Mouse (Mus musculus): ENCODE results near the gene Sh2d3c. TPM values are rescaled to one million over a fixed set of nuclear protein-coding genes. Genes with fewer than 3 reads are reported as not detected.

Gene Sh2d3c
- polyA plus RNA-seq, 1 experiment = 13.4 TPM

DNA sequence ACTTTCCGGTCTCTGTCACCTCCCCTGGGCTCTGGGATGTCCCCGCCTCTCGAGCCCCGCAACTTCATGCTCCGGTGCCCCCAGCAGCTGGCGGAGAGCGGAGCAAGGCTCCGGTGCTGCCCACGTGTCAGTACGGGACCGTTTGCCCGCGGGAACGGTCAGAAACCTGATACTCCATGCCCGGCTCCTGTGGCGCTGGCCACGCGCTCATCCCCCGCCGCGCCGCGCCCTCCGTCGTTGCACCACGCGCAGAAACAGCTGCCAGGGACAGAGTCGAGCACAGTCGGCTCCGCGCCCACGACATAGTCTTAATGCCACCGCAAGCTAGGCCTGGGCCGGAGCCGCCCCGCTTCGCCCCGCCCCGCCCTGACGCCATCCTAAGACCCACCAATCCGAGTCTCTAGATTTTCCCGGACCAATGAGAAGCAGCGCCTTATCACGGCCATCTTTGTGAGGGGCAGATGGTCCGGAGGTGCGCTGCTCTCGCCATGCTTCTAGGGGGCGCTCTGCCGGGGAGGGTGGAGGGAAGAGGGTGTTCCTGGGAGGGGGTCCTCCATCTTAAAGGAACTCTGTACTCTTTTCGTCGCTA is 26.9 kb upstream of the Sh2d3c start:
- Histone ChIP-seq H3K4me3 (replicated peaks) (peak overlapping the region; percentile 96), H3K9me3 (no peaks in the 10 kb centered on the region), H3K36me3 (replicated peaks; ENCODE audit: low read length) (peaks cover 16% of the 10 kb centered on the region), H3K27me3 (replicated peaks) (no peaks in the 10 kb centered on the region), H3K4me1 (peaks cover 46% of the 10 kb centered on the region)
- TF ChIP-seq FLI1 (IDR thresholded peaks at IDR 0.05; ENCODE audit: low read length) = no peak
- TF ChIP-seq GATA1 (IDR thresholded peaks at IDR 0.05; ENCODE audit: borderline replicate concordance, low read length) = peak; percentile 100

DNA sequence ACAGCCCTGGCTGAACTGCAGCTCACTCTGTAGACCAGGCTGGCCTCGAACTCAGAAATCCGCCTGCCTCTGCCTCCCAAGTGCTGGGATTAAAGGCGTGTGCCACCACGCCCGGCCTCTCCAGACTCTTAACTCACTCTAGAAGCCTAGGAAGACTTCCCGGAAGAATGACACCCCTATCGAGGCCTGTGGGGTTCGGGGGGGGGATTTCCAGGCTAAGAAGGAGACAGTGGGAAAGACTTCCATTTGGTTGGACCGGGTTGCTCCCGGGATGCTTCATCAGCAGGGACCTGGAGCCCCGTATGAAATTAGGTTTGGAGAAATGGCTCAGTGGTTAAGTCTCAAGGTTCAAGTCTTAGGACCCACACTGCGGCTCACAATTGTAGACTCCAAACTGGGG is 26.2 kb upstream of the Sh2d3c start:
- peaks cover 16% of the 10 kb centered on the region for H3K36me3 ChIP-seq (replicated peaks; ENCODE audit: low read length)
- H3K9me3 ChIP-seq = no peaks in the 10 kb centered on the region
- H3K4me3 ChIP-seq (replicated peaks) = peak overlapping the region; percentile 96
- no peaks in the 10 kb centered on the region for H3K27me3 ChIP-seq (replicated peaks)
- H3K4me1 ChIP-seq = peaks cover 41% of the 10 kb centered on the region
- no peak for TF ChIP-seq GATA1 (IDR thresholded peaks at IDR 0.05; ENCODE audit: borderline replicate concordance, low read length)
- TF ChIP-seq FLI1 (IDR thresholded peaks at IDR 0.05; ENCODE audit: low read length) = no peak

DNA sequence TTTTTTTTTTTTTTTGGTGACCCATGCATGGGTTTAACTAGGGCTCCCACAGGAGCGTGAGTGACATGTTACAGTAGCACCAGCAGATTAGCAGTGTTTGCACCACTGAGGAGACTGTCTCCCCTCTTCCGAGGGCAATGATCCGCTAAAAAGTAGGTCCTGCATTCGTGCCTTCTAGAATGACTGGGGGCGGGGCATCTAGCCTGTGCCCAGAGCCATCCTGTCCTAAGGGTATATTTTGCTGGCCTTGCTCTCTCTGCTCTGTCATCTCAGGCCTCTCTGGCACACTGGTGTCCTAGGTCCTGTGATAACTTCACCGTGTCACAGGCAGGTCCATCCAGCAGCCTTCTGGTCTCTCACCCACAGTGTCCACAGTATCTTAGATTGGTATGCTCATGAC is 21.2 kb upstream of the Sh2d3c start:
- TF ChIP-seq FLI1 (IDR thresholded peaks at IDR 0.05; ENCODE audit: low read length) (no peak), GATA1 (IDR thresholded peaks at IDR 0.05; ENCODE audit: borderline replicate concordance, low read length) (no peak)
- Histone ChIP-seq H3K4me3 (replicated peaks) (no peak overlapping the region), H3K4me1 (peaks cover 9% of the 10 kb centered on the region), H3K9me3 (no peaks in the 10 kb centered on the region), H3K27me3 (replicated peaks) (no peaks in the 10 kb centered on the region), H3K36me3 (replicated peaks; ENCODE audit: low read length) (peaks cover 45% of the 10 kb centered on the region)

DNA sequence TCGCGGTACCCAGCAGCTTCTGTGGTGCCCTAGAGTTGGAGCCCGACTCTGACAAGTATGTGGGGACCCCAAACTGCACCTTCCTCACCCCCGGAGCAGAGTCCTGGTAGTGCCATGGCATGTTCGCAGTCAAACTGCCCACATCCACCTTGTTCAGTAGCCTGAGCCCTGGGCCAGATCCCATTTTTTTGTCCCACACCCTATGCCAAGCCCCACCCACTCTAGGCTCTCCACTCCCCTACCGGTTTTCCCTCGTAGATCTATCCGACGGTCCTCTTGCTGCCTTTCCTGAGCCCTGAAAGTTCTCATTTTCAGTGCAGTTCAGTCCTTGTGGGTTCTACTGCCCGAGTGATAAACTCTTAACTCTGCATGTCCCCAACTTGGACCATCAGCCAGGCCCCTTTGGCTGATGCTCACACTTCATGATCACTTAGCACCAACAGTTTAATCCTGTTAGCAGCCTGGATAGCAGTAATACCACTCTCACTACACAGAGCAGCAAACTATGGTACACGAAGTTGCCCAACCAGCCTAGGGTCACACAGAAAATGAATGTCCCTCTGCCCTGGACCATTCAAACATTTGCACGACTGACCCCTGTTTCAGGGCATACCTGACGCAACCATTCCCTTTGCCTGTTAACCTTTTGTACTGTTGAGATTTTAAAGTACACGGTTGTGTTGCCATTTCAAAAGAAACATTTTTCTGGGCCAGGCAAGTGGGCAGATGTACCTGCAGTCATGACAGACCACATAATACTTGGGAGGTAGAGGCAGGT is 19.7 kb upstream of the Sh2d3c start:
- H3K9me3 ChIP-seq = no peaks in the 10 kb centered on the region
- H3K4me3 ChIP-seq (replicated peaks) = no peak overlapping the region
- H3K4me1 ChIP-seq = peaks cover 17% of the 10 kb centered on the region
- peaks cover 59% of the 10 kb centered on the region for H3K36me3 ChIP-seq (replicated peaks; ENCODE audit: low read length)
- H3K27me3 ChIP-seq (replicated peaks) = no peaks in the 10 kb centered on the region
- no peak for TF ChIP-seq GATA1 (IDR thresholded peaks at IDR 0.05; ENCODE audit: borderline replicate concordance, low read length)
- TF ChIP-seq FLI1 (IDR thresholded peaks at IDR 0.05; ENCODE audit: low read length) = no peak

DNA sequence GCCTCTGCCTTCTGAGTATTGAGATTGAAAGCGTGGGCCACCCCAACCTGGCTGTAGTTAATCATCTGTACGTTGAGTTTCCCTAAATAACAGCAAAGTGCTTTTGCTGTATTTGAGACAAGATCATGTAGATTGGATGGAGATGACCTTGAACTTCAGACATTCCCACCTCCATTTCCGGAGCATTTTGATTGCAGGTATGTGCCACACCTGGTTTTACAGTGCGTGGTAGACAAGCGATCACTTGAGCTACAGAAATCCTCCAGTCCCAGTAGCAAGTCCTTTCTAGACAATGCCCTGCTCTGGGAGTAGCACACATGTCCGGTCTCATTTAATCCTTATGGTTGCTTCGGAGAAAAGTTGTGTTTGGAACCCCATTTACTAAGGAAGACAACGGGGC is 17.8 kb upstream of the Sh2d3c start:
- Histone ChIP-seq H3K27me3 (replicated peaks) (no peaks in the 10 kb centered on the region), H3K36me3 (replicated peaks; ENCODE audit: low read length) (peaks cover 76% of the 10 kb centered on the region), H3K9me3 (no peaks in the 10 kb centered on the region), H3K4me1 (peaks cover 31% of the 10 kb centered on the region), H3K4me3 (replicated peaks) (no peak overlapping the region)
- no peak for TF ChIP-seq FLI1 (IDR thresholded peaks at IDR 0.05; ENCODE audit: low read length)
- no peak for TF ChIP-seq GATA1 (IDR thresholded peaks at IDR 0.05; ENCODE audit: borderline replicate concordance, low read length)

DNA sequence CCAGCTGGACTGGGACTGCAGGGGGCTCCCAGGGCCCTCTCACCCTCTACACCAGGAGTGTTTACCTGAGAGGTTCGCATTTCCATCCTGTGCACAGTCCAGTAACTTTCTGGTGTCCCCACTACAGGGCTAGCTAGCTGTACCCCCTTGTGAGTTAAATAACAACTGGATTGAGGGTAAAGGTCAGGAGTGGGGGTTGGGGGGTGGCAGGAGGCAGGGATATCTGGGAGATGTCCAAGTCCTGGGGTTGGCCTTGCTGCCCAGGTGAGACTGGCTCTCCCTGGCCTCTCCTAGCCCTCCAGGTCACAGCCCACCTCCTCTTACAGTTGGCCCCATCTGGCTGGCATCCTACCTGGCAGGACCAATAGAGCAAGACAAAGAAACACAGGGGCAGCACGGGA is 16.8 kb upstream of the Sh2d3c start, which contains the start of gene Fpgs:
Gene Fpgs (minus strand): TSS at position 125 of the 401 bp plus-strand sequence.
- H3K4me3 ChIP-seq (replicated peaks) = no peak within 1 kb of the TSS
- H3K9me3 ChIP-seq = no peaks in the 10 kb centered on the region
- no peaks in the 10 kb centered on the region for H3K27me3 ChIP-seq (replicated peaks)
- TF ChIP-seq GATA1 (IDR thresholded peaks at IDR 0.05; ENCODE audit: borderline replicate concordance, low read length) (no peak), FLI1 (IDR thresholded peaks at IDR 0.05; ENCODE audit: low read length) (no peak)
- peaks cover 38% of the 10 kb centered on the region for H3K4me1 ChIP-seq
- peaks cover 85% of the 10 kb centered on the region for H3K36me3 ChIP-seq (replicated peaks; ENCODE audit: low read length)

DNA sequence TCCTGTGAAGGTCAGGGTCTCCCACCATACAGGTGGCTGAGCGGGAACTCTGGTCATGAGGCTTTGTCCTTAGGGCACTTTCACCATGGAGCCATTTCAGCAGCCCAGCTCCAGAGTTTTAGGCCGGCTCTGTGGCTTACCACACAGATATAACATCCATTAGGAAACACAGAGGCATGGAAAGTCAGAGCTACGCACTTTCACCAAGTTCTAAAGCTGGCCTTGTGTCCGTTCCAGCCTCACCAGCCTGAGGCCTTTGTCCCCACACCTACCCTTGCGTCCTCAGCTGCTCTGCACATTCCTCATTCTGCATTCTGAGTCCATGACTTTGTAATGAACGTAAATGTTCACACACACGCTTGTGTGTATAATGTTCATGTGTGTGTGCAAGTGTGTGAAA is 15.8 kb upstream of the Sh2d3c start:
- peaks cover 41% of the 10 kb centered on the region for H3K4me1 ChIP-seq
- peaks cover 94% of the 10 kb centered on the region for H3K36me3 ChIP-seq (replicated peaks; ENCODE audit: low read length)
- TF ChIP-seq FLI1 (IDR thresholded peaks at IDR 0.05; ENCODE audit: low read length) (no peak), GATA1 (IDR thresholded peaks at IDR 0.05; ENCODE audit: borderline replicate concordance, low read length) (no peak)
- no peaks in the 10 kb centered on the region for H3K27me3 ChIP-seq (replicated peaks)
- H3K4me3 ChIP-seq (replicated peaks) = no peak overlapping the region
- H3K9me3 ChIP-seq = no peaks in the 10 kb centered on the region

DNA sequence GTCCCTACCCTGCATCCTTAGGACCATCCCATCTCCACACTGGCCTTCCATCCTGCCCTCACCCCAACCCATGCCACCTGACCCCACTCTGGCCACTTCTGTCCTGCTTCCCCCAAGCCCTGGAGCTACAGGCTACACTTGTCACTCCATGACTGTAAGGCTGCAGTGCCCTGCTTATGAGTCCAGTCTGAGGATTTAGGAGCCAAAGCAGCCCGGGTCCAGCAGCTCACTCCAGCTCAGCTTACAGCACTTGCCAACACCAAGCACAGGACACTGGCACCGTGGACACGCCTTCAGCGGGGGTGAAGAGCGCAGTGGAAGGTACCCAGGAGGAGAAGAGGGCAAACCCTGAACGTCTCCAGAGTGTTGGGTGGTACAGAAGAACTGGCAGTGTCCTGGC is 13.9 kb upstream of the Sh2d3c start:
- peaks cover 56% of the 10 kb centered on the region for H3K4me1 ChIP-seq
- peaks cover 95% of the 10 kb centered on the region for H3K36me3 ChIP-seq (replicated peaks; ENCODE audit: low read length)
- H3K27me3 ChIP-seq (replicated peaks) = no peaks in the 10 kb centered on the region
- no peak overlapping the region for H3K4me3 ChIP-seq (replicated peaks)
- TF ChIP-seq FLI1 (IDR thresholded peaks at IDR 0.05; ENCODE audit: low read length) = no peak
- TF ChIP-seq GATA1 (IDR thresholded peaks at IDR 0.05; ENCODE audit: borderline replicate concordance, low read length) = no peak
- no peaks in the 10 kb centered on the region for H3K9me3 ChIP-seq

DNA sequence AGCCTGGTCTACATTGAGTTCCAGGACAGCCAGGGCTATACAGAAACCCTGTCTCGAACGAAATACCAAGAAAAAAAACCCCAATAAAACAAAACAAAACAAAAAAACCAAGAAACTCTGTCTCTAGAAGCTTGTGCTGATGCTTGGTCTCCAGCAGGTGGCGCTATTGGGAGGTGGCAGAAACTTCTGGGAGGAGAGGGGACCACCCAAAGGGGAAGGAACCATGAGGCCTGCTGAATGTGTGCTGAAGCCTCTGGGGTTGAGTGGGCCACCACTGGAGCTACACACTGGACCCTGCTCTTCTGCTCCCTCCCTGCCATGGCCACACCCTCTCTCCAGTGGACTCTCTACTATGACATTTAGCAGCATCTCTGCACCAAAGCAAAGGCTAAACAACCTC is 12.2 kb upstream of the Sh2d3c start:
- TF ChIP-seq FLI1 (IDR thresholded peaks at IDR 0.05; ENCODE audit: low read length) (no peak), GATA1 (IDR thresholded peaks at IDR 0.05; ENCODE audit: borderline replicate concordance, low read length) (no peak)
- Histone ChIP-seq H3K36me3 (replicated peaks; ENCODE audit: low read length) (peaks cover 78% of the 10 kb centered on the region), H3K4me3 (replicated peaks) (peak overlapping the region; percentile 38), H3K4me1 (peaks cover 58% of the 10 kb centered on the region), H3K27me3 (replicated peaks) (no peaks in the 10 kb centered on the region), H3K9me3 (no peaks in the 10 kb centered on the region)

DNA sequence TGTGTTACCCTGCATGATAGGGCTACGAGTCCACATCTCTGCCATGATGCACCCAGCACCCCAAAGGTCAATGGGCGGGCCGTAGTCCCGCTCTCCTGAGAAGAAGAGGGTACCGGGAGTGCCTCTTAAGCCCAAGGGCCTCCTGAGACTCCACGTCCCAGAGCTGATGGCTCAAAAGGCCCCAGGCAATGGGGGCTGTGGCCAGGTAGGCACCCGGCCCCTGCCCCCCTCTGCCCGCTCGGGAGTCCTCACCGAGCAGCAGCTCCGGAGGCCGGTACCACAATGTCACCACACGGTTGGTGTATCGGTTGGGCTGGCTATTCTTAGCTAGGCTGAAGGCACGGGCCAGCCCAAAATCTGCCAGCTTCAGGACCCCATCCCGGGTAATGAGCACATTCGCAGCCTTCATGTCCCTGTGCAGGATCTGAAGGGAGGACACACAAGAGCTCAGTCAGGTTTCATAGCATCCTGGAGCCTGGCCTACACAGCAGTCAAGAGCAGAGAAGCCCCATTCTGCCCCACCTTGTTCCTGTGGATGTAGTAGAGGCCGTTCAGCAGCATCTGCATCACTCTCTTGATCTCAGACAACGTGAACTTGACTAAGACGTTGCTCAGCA is 11.2 kb upstream of the Sh2d3c start:
- TF ChIP-seq GATA1 (IDR thresholded peaks at IDR 0.05; ENCODE audit: borderline replicate concordance, low read length) (no peak), FLI1 (IDR thresholded peaks at IDR 0.05; ENCODE audit: low read length) (no peak)
- Histone ChIP-seq H3K36me3 (replicated peaks; ENCODE audit: low read length) (peaks cover 68% of the 10 kb centered on the region), H3K4me1 (peaks cover 68% of the 10 kb centered on the region), H3K27me3 (replicated peaks) (no peaks in the 10 kb centered on the region), H3K4me3 (replicated peaks) (peak overlapping the region; percentile 5), H3K9me3 (no peaks in the 10 kb centered on the region)

Measured in megakaryocyte, embryonic 14.5 days (primary cell).